ENCODE assay signal across 9 mouse cellular contexts in genomic region chr8:126721621-126722020, GRCm38 (mm10).
DNase-seq lines count a peak whose midpoint lies in the region; ATAC-seq and TF ChIP-seq lines count a peak whose summit lies in the region.
"Had no signal": no experiment of that assay in that cellular context is flagged by ENCODE, and none has a peak within 500 bp of the region (broad histone marks: within the 10 kb centered on the region; RNA-seq: fewer than 3 reads in every experiment).

No protein-coding gene starts in this region.

- no peaks in the 10 kb centered on the region for H3K27me3 ChIP-seq in hindbrain, embryonic 12.5 days
- H3K27me3 ChIP-seq: heart, embryonic 15.5 days had no signal

- TF ChIP-seq CTCF in lung, adult 2 months (IDR thresholded peaks at IDR 0.05; ENCODE audit: insufficient read depth, low read length) = no peak

- 35% methylated on average over 10 of the region's 10 CpGs for WGBS in lung, adult 2 months
- 69% methylated on average over 10 of the region's 10 CpGs for WGBS in hindbrain, embryonic 12.5 days

- H3K4me1 ChIP-seq in lung, adult 2 months (ENCODE audit: control insufficient read depth, insufficient read depth, low read length) = peaks cover 5% of the 10 kb centered on the region
- peaks cover 6% of the 10 kb centered on the region for H3K4me1 ChIP-seq in hindbrain, embryonic 12.5 days

- no peak overlapping the region for H3K4me2 ChIP-seq in hindbrain, embryonic 12.5 days (replicated peaks)
- H3K4me2 ChIP-seq: heart, embryonic 15.5 days had no signal

- no peaks in the 10 kb centered on the region; the same call in 1 of the 2 replicates for H3K9me3 ChIP-seq in hindbrain, embryonic 12.5 days (replicated peaks)
- H3K9me3 ChIP-seq: heart, embryonic 15.5 days had no signal

- H3K4me3 ChIP-seq in lung, adult 2 months (replicated peaks; ENCODE audit: extremely low read depth, low read depth, low read length) = no peak overlapping the region
- H3K4me3 ChIP-seq in hindbrain, embryonic 12.5 days = no peak overlapping the region
- H3K4me3 ChIP-seq: heart, embryonic 15.5 days; megakaryocyte, embryonic 14.5 days had no signal

- H3K9ac ChIP-seq in hindbrain, embryonic 12.5 days = no peak overlapping the region
- H3K9ac ChIP-seq: heart, embryonic 15.5 days had no signal

- peak; percentile 66 for ATAC-seq in common myeloid progenitor, adult 5-6 weeks (replicated peaks; ENCODE audit: low read depth, poor library complexity, severe bottlenecking)
- peak; percentile 40; the same call in 1 of the 2 replicates for ATAC-seq in hindbrain, embryonic 12.5 days (ENCODE audit: low FRiP score)

- peak; percentile 36 to 49 for DNase-seq in lung, adult 18-20 months
- DNase-seq in lung, adult 2 months = no peak
- peak; percentile 55 for DNase-seq in lung, postnatal 14 days
- peak; percentile 33 to 57 for DNase-seq in thymus, adult 18-20 months
- DNase-seq in adrenal gland, adult 18-20 months (ENCODE audit: low spot score in 2 of 2) = no peak

- H3K27ac ChIP-seq in hindbrain, embryonic 12.5 days = no peak overlapping the region
- H3K27ac ChIP-seq: heart, embryonic 15.5 days had no signal

- no peak for TF ChIP-seq POLR2A in lung, adult 2 months (IDR thresholded peaks at IDR 0.05; ENCODE audit: borderline replicate concordance, extremely low read depth, low read depth, low read length)

- no peaks in the 10 kb centered on the region for H3K36me3 ChIP-seq in hindbrain, embryonic 12.5 days
- H3K36me3 ChIP-seq: heart, embryonic 15.5 days had no signal

Comparison
In these comparisons a context has a peak if more than half of its experiments do, and no peak if none do; other contexts are left out.
1. DNase-seq: peak in lung, adult 18-20 months (2 of 2), lung, postnatal 14 days (single experiment) and thymus, adult 18-20 months (2 of 2); none in lung, adult 2 months (single experiment) and adrenal gland, adult 18-20 months (0 of 2).